Mouse (Mus musculus) cerebellum, adult 2 months (tissue): Measurements from ENCODE around the gene Supt5.

Experiments
- CTCF ChIP-seq: fragments of 200-500 bp; IDR thresholded peaks from 2 replicates; pipeline ENCODE4 v1.5.1; 2011; ENCODE audit warnings: low read depth, mild to moderate bottlenecking, control low read depth, low read length, moderate library complexity, borderline replicate concordance; ENCODE audit not compliant: insufficient read depth
- POLR2A ChIP-seq: fragments of 200-500 bp; IDR thresholded peaks from 2 replicates; pipeline ENCODE4 v1.6.1; 2011; ENCODE audit warnings: low read length, control low read depth, borderline replicate concordance; ENCODE audit not compliant: insufficient read depth

GRCm38 (mm10) chr7:28385196-28385595 lies 46.6 kb upstream of the Supt5 start:
- no peak for TF ChIP-seq CTCF
- no peak for TF ChIP-seq POLR2A
